Mouse (Mus musculus): Measurements from ENCODE around the gene Fgfr3. TPM values are rescaled to one million over a fixed set of nuclear protein-coding genes. Genes with fewer than 3 reads are reported as not detected.

Gene Fgfr3
- polyA plus RNA-seq (2015; fragmentation: Illumina TruSeq; extraction: RNeasy Lipid Tissue Mini Kit (QIAGEN cat#74804); ENCODE audit: low read depth, low replicate concordance) = 96.3 TPM

DNA sequence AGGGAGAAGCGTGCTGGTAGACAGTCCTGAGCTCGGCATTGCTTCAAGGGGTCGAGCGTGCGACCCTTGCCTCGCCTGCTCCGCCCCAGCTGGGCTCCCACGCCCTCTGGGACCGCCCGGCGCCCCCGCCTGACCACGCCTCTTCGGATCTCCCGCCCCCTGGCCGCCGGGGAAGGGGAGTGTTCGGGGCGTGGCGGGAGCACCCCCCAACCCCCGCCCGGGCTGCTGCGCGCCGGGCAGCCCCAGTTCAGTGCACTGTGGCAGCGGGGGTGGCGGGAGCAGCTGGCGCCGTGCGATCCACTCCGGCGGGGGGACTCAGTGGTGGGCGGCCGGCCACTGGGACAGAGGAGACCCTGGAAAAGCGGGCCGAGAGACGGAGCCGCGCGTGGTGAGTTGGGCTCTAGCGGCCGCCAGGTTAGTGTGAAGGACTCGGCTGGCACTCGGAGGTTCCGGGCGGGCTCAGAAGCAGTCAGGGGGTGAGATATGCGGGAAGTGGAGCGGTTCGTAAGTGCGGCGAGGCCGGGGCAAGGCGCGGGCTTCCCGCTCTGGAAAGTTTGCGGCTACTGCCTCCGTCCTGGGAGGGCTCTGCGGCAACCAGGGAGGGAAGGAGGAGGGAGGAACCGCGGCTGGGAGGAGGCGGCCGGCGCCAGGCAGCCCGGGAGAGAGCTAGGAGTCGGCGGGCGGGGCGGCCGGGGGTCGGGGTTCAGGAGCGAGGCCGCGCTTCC lies at the start of gene Fgfr3:
Gene Fgfr3 (plus strand): TSS at position 134 of the 725 bp plus-strand sequence.

DNA sequence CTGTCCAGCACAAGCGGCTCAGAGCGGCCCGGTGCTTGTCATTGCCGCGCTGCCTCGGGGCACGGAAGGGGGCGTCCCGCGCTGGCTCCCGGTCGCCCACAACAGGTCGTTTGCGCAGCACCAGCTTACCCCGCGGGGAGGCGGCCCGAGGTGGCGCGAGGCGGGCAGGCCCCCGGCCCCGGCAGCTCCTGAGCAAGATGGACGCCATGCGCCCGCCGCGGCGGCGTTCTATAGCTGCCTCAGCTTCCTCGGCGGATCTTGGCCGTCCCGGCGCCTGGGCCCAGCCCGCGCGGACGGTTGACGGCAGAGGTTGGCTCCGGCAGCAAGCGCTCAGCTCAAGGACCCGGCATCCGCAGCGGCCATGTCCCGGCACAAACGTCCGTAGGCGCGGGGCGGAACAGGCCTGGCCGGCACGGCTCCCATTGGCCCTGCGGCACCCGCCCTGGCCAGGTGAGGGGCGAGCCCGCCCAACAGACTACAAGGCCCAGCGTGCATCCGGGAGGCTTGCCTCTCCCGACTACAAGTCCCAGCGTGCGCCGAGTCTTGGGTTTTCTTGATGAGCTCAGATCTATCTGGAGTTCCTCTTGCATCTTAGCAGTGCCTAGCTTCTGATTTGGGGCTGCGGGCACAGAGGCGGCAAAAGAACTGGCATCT lies 61.0 kb downstream of the Fgfr3 start, which contains the start of gene Letm1:
Gene Letm1 (minus strand): TSS at position 473 of the 654 bp plus-strand sequence.

Other genes with a start within 250 kb of the Fgfr3 start
- 25.0 TPM for gene Fam53a, start 92.0 kb upstream of the Fgfr3 start, polyA plus RNA-seq (2015; fragmentation: Illumina TruSeq; extraction: RNeasy Lipid Tissue Mini Kit (QIAGEN cat#74804); ENCODE audit: low read depth, low replicate concordance)
- gene Gm9903, start 91.7 kb upstream of the Fgfr3 start, polyA plus RNA-seq (2015; fragmentation: Illumina TruSeq; extraction: RNeasy Lipid Tissue Mini Kit (QIAGEN cat#74804); ENCODE audit: low read depth, low replicate concordance) = 0.43 TPM
- 34.5 TPM for gene Slbp, start 69.1 kb upstream of the Fgfr3 start, polyA plus RNA-seq (2015; fragmentation: Illumina TruSeq; extraction: RNeasy Lipid Tissue Mini Kit (QIAGEN cat#74804); ENCODE audit: low read depth, low replicate concordance)
- gene Tacc3, start 63.5 kb upstream of the Fgfr3 start, polyA plus RNA-seq (2015; fragmentation: Illumina TruSeq; extraction: RNeasy Lipid Tissue Mini Kit (QIAGEN cat#74804); ENCODE audit: low read depth, low replicate concordance) = 6.2 TPM
- 31.7 TPM for gene Tmem129, start 63.3 kb upstream of the Fgfr3 start, polyA plus RNA-seq (2015; fragmentation: Illumina TruSeq; extraction: RNeasy Lipid Tissue Mini Kit (QIAGEN cat#74804); ENCODE audit: low read depth, low replicate concordance)
- gene Letm1, start 61.1 kb downstream of the Fgfr3 start, polyA plus RNA-seq (2015; fragmentation: Illumina TruSeq; extraction: RNeasy Lipid Tissue Mini Kit (QIAGEN cat#74804); ENCODE audit: low read depth, low replicate concordance) = 51.3 TPM
- gene Nsd2, start 99.1 kb downstream of the Fgfr3 start, polyA plus RNA-seq (2015; fragmentation: Illumina TruSeq; extraction: RNeasy Lipid Tissue Mini Kit (QIAGEN cat#74804); ENCODE audit: low read depth, low replicate concordance) = 47.8 TPM
- gene Nelfa, start 214.7 kb downstream of the Fgfr3 start, polyA plus RNA-seq (2015; fragmentation: Illumina TruSeq; extraction: RNeasy Lipid Tissue Mini Kit (QIAGEN cat#74804); ENCODE audit: low read depth, low replicate concordance) = 17.4 TPM

Measured in brain, adult 10 weeks (tissue).